Mouse (Mus musculus) activated CD4-positive, CD25-positive, alpha-beta regulatory T cell, adult 4 months (primary cell): ENCODE data around the gene Acat2. TPM values are rescaled to one million over a fixed set of nuclear protein-coding genes. Genes with fewer than 3 reads are reported as not detected.
"Not testable (repeated sequence)": the region's sequence is repeated elsewhere in the genome, so short reads cannot be mapped to it uniquely, and the experiment has no call there.

Experiments used
- ATAC-seq: one replicate; pipeline ENCODE4 v1.8.0; 2017
- polyA plus RNA-seq, 2 experiments: library from polyadenylated mRNA; unstranded; fragments of 100-300 nt; shearing (Covaris generic); gene quantifications; one replicate each; pipeline ENCODE4 v1.2.1; 2017

The Acat2 gene
- polyA plus RNA-seq, 2 experiments from 2014 or later = 38.5 to 40.3 TPM

DNA sequence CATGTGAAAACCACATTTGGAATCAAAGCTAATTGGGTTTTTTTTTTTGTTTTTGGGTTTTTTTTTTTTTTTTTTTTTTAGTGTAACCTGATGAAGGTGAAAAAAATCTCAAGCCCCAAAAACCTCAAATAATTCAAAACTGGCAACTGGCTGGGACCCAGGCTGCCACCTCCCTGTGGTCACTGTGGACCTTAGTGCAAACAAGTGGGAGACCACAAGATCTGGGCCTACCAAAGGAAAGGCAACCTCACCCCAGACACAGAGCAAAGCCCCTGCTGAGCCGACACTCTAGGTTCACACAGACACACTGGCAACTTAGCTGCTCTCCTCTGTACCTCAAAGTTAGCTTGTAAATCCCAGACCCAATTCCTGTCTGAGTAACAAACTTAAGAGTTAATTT, 56.2 kb downstream of the Acat2 start:
- ATAC-seq = no peak

DNA sequence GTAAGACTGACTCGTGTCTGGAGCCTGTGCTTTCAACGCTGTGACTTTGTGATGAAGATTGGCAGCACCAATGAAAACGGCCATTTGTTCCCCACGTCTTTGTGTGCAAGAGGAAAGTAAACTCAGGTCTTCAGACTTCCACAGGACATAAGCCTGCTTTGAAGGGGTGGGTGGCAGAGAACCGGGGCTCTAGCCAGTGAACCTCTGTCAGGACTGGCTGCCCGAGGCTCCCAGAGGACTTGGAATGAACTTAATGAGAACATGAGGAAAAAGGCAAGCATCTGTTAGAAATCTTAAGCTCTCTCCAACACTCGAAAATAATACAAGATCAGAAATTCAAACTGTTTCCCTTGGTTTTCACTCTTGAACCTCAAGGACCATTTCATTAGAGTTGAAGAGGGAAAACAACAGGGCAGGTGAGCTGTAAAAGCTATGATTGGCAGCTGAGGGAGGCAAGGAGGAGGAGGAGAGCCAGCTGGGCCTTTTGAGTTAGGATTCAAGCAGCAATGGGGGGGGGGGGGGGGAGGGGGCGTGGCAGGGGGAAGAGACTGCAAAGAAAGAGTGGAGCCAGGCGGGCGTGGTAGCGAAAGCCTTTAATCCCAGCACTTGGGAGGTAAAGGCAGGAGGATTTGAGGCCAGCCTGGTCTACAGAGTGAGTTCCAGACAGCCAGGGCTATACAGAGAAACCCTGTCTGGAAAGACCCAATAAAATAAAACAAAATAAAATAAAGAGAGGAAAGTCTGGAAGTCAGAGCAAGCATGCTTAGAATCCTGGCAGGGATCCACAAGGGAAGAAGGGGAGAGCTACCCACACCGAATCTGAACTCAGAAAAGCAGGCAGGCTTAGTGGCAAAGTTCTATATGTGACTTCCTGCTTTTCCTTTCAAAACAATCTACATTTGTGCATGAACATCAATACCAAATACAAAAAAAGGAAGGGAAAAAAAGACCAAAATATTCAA, 56.9 kb downstream of the Acat2 start:
- no peak for ATAC-seq

GRCm38 (mm10) chr17:12902291-12902690, 58.3 kb downstream of the Acat2 start:
- ATAC-seq = no peak

- ATAC-seq = not testable (repeated sequence)
Measured at GRCm38 (mm10) chr17:12898607-12899006, 61.9 kb downstream of the Acat2 start.

GRCm38 (mm10) chr17:12897674-12898073, 62.9 kb downstream of the Acat2 start:
- no peak for ATAC-seq

Other genes starting within 250 kb of the Acat2 start
- gene Igf2r, start 191.1 kb downstream of the Acat2 start, polyA plus RNA-seq = 10 to 100 TPM; 23.9 to 33.2 TPM
- gene Mas1, start 92.6 kb downstream of the Acat2 start, polyA plus RNA-seq = under 1 TPM in 1 of 2 experiments, not detected in 1; 0.26 TPM
- gene Mrgprh, start 84.7 kb downstream of the Acat2 start, polyA plus RNA-seq = not detected
- 1 to 10 TPM in 1 of 2 experiments, under 1 TPM in 1; 0.62 to 1.2 TPM for gene Pnldc1, start 50.5 kb downstream of the Acat2 start, polyA plus RNA-seq
- 100 to 1,000 TPM; 259 to 267 TPM for gene Tcp1, start 45.0 kb downstream of the Acat2 start, polyA plus RNA-seq
- gene Mrpl18, start 44.4 kb downstream of the Acat2 start, polyA plus RNA-seq = 100 to 1,000 TPM; 209 to 240 TPM
- under 1 TPM in 1 of 2 experiments, not detected in 1; 0.93 TPM for gene Acat3, start 20.1 kb downstream of the Acat2 start, polyA plus RNA-seq
- 100 to 1,000 TPM; 110 to 181 TPM for gene Wtap, start 33.4 kb upstream of the Acat2 start, polyA plus RNA-seq
- 10 to 100 TPM; 62.4 to 64.0 TPM for gene Sod2, start 46.1 kb upstream of the Acat2 start, polyA plus RNA-seq
- gene Gpr31b, start 91.5 kb upstream of the Acat2 start, polyA plus RNA-seq = not detected
- not detected for gene Tcp10b, start 100.4 kb upstream of the Acat2 start, polyA plus RNA-seq
- not detected for gene Unc93a, start 171.1 kb upstream of the Acat2 start, polyA plus RNA-seq